Mouse (Mus musculus) kidney, postnatal 36 days (tissue): ENCODE results near the gene Elfn2.
A peak's percentile ranks its signal among the peaks of the same experiment; 100 is the strongest.

ENCODE experiments used
- DNase-seq, 2 experiments: peaks; one replicate each; pipeline ENCODE4 v3.0.0; 2021 to 2022; ENCODE audit warnings: mixed read lengths in 2 of 2

Gene Elfn2

GRCm38 (mm10) chr15:78720094-78720493, 1.5 kb upstream of the Elfn2 start:
- DNase-seq = peak; percentile 31 to 82

GRCm38 (mm10) chr15:78719416-78719815, 845 bp upstream of the Elfn2 start:
- no peak for DNase-seq

- no peak for DNase-seq
Observed at GRCm38 (mm10) chr15:78716936-78717335, 1.6 kb downstream of the Elfn2 start.

- no peak for DNase-seq
Observed at GRCm38 (mm10) chr15:78715856-78716255, 2.7 kb downstream of the Elfn2 start.

- DNase-seq = no peak
Observed at GRCm38 (mm10) chr15:78713751-78714150, 4.8 kb downstream of the Elfn2 start.

GRCm38 (mm10) chr15:78712335-78713258, 6.0 kb downstream of the Elfn2 start:
- DNase-seq = peak; percentile 9 to 53

GRCm38 (mm10) chr15:78711935-78712334, 6.6 kb downstream of the Elfn2 start:
- DNase-seq = no peak

- no peak for DNase-seq
Observed at GRCm38 (mm10) chr15:78710634-78711033, 7.9 kb downstream of the Elfn2 start.

GRCm38 (mm10) chr15:78709767-78710166, 8.8 kb downstream of the Elfn2 start:
- DNase-seq = no peak

GRCm38 (mm10) chr15:78706630-78707029, 11.9 kb downstream of the Elfn2 start:
- DNase-seq = no peak

GRCm38 (mm10) chr15:78704824-78705223, 13.7 kb downstream of the Elfn2 start:
- DNase-seq = no peak

- DNase-seq = no peak
Observed at GRCm38 (mm10) chr15:78704007-78704406, 14.6 kb downstream of the Elfn2 start.

- DNase-seq = no peak
Observed at GRCm38 (mm10) chr15:78700420-78700819, 18.2 kb downstream of the Elfn2 start.

GRCm38 (mm10) chr15:78699513-78699912, 19.1 kb downstream of the Elfn2 start:
- DNase-seq = no peak

- no peak for DNase-seq
Observed at GRCm38 (mm10) chr15:78698491-78699135, 20.0 kb downstream of the Elfn2 start.

GRCm38 (mm10) chr15:78698084-78698483, 20.5 kb downstream of the Elfn2 start:
- DNase-seq = no peak

- no peak for DNase-seq
Observed at GRCm38 (mm10) chr15:78695745-78696144, 22.8 kb downstream of the Elfn2 start.

- DNase-seq = no peak
Observed at GRCm38 (mm10) chr15:78692505-78692904, 26.1 kb downstream of the Elfn2 start.

- no peak for DNase-seq
Observed at GRCm38 (mm10) chr15:78690716-78691115, 27.9 kb downstream of the Elfn2 start.

- no peak for DNase-seq
Observed at GRCm38 (mm10) chr15:78686910-78687309, 31.7 kb downstream of the Elfn2 start.

- DNase-seq = no peak
Observed at GRCm38 (mm10) chr15:78684111-78684510, 34.5 kb downstream of the Elfn2 start.

GRCm38 (mm10) chr15:78683474-78683873, 35.1 kb downstream of the Elfn2 start:
- no peak for DNase-seq

GRCm38 (mm10) chr15:78681781-78682180, 36.8 kb downstream of the Elfn2 start:
- DNase-seq = no peak

GRCm38 (mm10) chr15:78681301-78681700, 37.3 kb downstream of the Elfn2 start:
- no peak for DNase-seq
